Mouse (Mus musculus) cerebellum, adult 2 months (tissue): ENCODE results near the gene Gm19345. TPM values are rescaled to one million over a fixed set of nuclear protein-coding genes. Genes with fewer than 3 reads are reported as not detected.
A peak's percentile ranks its signal among the peaks of the same experiment; 100 is the strongest.

Experiments
- DNase-seq, 2 experiments: peaks; one replicate each; pipeline ENCODE4 v3.0.0; 2021
- H3K27ac ChIP-seq: fragments of 200-500 bp; 2 replicates; pipeline ENCODE4 v1.5.1; 2012; ENCODE audit warnings: low read length, control low read depth, inconsistent platforms; ENCODE audit not compliant: insufficient read depth
- H3K27me3 ChIP-seq: fragments of 200-500 bp; 2 replicates; pipeline ENCODE4 v1.6.1; 2012; ENCODE audit warnings: inconsistent platforms, mild to moderate bottlenecking, low read length, moderate library complexity; ENCODE audit not compliant: control insufficient read depth, insufficient read depth
- H3K4me1 ChIP-seq: fragments of 200-500 bp; 2 replicates; pipeline ENCODE4 v1.6.1; 2011; ENCODE audit warnings: low read length; ENCODE audit not compliant: control insufficient read depth, insufficient read depth
- H3K4me3 ChIP-seq: fragments of 200-500 bp; replicated peaks from 2 replicates; pipeline ENCODE3; 2011; ENCODE audit warnings: mild to moderate bottlenecking, low read depth, low read length, control low read depth; ENCODE audit not compliant: insufficient read depth
- CTCF ChIP-seq: fragments of 200-500 bp; IDR thresholded peaks from 2 replicates; pipeline ENCODE4 v1.5.1; 2011; ENCODE audit warnings: low read depth, mild to moderate bottlenecking, control low read depth, low read length, moderate library complexity, borderline replicate concordance; ENCODE audit not compliant: insufficient read depth
- POLR2A ChIP-seq: fragments of 200-500 bp; IDR thresholded peaks from 2 replicates; pipeline ENCODE4 v1.6.1; 2011; ENCODE audit warnings: low read length, control low read depth, borderline replicate concordance; ENCODE audit not compliant: insufficient read depth
- WGBS: fragments of 180-500 bp; shearing (Covaris S2); methylation state at CpG from one replicate; pipeline ENCODE4 v1.1.7; 2018; 5-methylcytosine and 5-hydroxymethylcytosine counted together
- polyA plus RNA-seq: library from polyadenylated mRNA; depleted of rRNA; stranded (reverse); fragments of >200 nt; gene quantifications from 2 replicates; pipeline ENCODE4 v1.2.3, GENCODE M21; 2012; rRNA removed

Gene Gm19345
- polyA plus RNA-seq, 1 experiment, result 8.2 TPM

DNA sequence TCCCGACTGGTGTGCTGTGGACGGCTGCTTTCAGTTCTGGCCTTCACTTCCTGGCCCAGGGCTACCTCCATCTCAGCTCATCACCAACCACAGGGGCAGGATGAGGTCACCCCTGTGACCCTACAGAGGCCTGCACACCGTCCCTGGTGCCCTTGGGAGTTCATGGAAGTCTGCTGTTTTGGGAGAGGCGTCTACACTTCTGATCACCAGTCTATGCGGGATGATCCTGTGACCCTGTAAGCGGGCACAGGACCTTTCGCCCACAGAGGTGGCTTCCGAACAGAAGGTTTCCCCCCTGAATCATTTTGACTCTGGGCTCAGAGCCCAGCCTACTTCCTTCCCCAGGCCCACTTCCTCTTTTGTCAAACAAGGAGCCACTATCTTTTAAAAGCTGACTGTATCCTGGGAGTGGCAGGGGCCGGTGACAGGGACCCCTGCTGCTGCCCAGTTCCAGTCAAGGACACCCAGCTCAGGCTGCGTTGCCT is 19.4 kb downstream of the Gm19345 start:
- 65% methylated on average over 10 of the region's 10 CpGs for WGBS
- Histone ChIP-seq H3K27me3 (no peaks in the 10 kb centered on the region), H3K27ac (no peak overlapping the region), H3K4me1 (no peaks in the 10 kb centered on the region), H3K4me3 (no peak overlapping the region)
- TF ChIP-seq CTCF (no peak), POLR2A (no peak)
- DNase-seq, result no peak

DNA sequence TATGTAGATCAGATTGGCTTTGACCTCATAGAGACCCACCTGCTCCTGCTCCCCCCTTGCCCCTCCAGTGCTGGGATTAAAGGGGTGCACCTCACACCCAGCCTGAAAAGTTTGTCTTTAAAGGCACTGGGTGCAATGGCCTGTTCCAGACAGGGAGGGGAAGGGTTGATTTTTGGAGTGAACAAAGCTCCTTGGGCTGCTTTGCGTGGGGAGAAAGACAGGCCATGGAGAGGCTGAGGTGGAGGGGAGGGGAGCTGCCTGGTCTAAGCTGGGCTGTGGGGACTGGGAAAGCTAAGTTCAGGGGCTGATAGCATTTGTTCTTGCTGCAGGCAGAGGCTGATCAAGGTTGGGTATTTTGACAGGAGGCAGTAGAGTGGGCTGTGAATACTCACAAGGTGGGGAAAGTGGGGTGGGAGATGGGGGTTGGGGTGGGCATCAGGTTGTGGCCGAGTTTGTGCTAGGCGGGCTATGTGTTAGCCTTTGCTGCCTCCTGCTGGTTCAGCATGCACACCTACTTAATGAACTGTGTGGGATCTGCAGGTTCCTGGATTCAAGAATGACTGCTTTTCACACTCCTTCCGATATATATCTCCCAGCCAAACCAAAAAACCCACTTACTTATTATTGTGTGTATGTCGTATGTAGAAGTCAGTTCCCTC is 20.3 kb downstream of the Gm19345 start:
- TF ChIP-seq POLR2A (no peak), CTCF (peak; percentile 30; the same call in 1 of the 2 replicates)
- WGBS, result 53% methylated on average over 5 of the region's 5 CpGs
- DNase-seq, result no peak
- Histone ChIP-seq H3K27ac (no peak overlapping the region), H3K4me3 (no peak overlapping the region), H3K4me1 (no peaks in the 10 kb centered on the region), H3K27me3 (no peaks in the 10 kb centered on the region)

DNA sequence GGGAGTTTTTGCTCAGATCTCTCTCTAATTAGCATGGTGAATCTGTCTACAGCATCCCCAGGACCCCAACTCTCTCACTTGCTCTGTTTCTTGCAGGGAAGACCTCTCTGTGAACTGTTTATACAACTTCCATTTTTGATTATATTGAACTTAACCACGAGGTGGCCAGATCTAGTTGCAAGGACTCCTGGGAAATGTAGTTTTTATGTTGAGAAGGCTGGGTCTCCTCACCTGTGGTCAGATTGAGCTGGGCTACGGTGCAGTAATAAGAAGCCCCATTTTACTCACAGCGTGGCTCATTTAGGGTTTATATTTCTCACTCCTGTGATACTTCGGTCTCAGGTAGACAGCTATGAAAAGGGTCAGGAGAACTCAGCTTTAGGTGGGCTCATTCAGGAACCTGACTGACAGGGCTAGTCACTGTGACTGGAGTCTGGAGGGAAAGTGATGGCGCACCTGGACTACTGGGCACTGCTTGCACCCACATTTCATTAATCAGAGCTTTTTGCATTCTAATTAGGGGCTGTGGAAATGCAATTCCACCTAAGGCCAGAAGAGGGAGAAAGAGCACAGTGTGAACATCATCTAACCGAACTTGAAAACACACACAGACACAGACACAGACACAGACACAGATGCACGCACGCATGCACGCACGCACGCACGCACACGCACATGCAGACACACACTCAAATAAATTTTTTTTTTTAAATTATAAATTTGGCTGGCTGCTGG is 24.3 kb downstream of the Gm19345 start:
- TF ChIP-seq CTCF, result peak; percentile 48
- no peak for TF ChIP-seq POLR2A
- Histone ChIP-seq H3K27me3 (no peaks in the 10 kb centered on the region), H3K4me3 (no peak overlapping the region), H3K4me1 (no peaks in the 10 kb centered on the region), H3K27ac (no peak overlapping the region)
- peak; percentile 12 to 13 for DNase-seq
- 43% methylated on average over 13 of the region's 13 CpGs for WGBS

DNA sequence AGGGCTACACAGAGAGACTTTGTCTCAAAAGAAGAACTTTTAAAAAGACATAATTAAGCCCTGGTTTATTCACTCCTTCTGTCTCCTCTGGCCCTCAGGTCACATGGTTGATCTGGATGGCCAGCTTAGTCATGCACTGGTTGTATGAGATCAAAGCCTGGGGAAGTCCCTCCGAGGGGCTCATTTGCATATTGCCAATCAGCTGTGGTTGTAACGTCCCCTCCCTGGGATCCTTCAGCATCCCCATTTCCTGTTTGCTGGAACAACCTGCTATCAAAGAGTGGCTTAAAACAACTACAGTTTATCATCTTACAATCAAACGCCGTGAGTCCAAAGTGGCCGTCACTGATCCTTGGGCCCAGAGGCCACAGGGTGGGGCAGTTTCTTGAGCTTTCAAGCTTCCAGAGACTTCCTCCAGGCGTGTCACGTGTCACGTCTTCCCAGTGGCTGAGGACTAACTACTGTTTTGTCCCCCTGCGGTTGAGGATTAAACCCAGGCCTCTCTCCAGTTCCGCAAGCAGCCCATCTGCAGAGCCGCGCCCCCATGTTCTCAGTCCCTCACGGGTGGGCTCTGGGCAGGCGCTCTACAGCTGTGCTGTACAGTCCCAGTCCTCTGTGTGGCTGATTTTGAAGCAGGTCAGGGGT is 25.1 kb downstream of the Gm19345 start:
- Histone ChIP-seq H3K4me1 (no peaks in the 10 kb centered on the region), H3K27me3 (no peaks in the 10 kb centered on the region), H3K4me3 (no peak overlapping the region), H3K27ac (no peak overlapping the region)
- DNase-seq, result no peak
- TF ChIP-seq CTCF, result no peak
- no peak for TF ChIP-seq POLR2A
- whole genome bisulfite sequencing, result 60% methylated on average over 14 of the region's 14 CpGs

DNA sequence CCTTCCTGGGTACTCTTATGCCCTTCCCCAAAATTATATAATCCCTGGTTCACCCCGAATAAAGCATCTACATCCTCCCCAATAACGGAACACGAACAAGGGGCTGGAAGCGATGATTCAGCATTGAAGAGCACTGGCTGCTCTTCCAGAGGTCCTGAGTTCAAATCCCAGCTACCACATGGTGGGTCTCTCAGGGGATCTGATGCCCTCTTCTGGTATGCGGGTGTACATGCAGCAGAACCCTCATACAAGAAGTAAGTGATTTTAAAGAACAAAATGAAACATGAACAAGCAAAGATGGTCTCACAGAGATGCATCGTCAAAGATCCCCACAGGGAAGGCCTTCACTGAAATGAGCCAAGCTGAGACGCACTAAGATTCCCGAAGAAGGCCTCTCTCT is 29.0 kb downstream of the Gm19345 start:
- WGBS, result 74% methylated on average over 8 of the region's 8 CpGs
- no peak overlapping the region for H3K27ac ChIP-seq
- TF ChIP-seq POLR2A (no peak), CTCF (no peak)
- no peak for DNase-seq
- no peaks in the 10 kb centered on the region for H3K4me1 ChIP-seq
- H3K27me3 ChIP-seq, result no peaks in the 10 kb centered on the region; the same call in 1 of the 2 replicates
- no peak overlapping the region for H3K4me3 ChIP-seq

DNA sequence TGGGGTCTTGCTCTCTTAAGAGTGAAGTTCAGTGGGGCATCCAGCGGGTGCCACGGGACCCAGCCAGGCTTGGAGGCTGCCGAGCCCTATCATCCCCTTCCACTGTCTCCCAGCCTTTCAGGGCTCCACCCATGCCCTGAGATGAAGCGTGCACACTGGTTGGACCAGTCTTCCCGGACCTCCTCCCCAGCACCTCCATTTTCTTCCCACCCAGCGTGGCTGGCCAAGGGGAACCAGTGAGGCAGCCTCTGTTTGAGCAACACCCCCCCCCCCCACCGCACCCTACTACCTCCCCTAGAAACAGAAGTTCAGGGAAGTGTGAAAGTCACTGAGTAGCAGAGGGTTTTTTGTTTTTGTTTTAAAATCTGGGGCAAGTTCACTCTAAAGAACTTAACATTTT is 36.0 kb downstream of the Gm19345 start, which contains the start of gene Ceacam19:
Gene Ceacam19, minus strand, starts transcription at position 117 of the 400 bp plus-strand sequence.
- Histone ChIP-seq H3K27me3 (no peaks in the 10 kb centered on the region; the same call in 1 of the 2 replicates), H3K27ac (no peak within 1 kb of the TSS), H3K4me3 (no peak within 1 kb of the TSS), H3K4me1 (no peaks in the 10 kb centered on the region)
- no peak for DNase-seq
- TF ChIP-seq CTCF (no peak), POLR2A (no peak)
- WGBS, result 62% methylated on average over 7 of the region's 7 CpGs

DNA sequence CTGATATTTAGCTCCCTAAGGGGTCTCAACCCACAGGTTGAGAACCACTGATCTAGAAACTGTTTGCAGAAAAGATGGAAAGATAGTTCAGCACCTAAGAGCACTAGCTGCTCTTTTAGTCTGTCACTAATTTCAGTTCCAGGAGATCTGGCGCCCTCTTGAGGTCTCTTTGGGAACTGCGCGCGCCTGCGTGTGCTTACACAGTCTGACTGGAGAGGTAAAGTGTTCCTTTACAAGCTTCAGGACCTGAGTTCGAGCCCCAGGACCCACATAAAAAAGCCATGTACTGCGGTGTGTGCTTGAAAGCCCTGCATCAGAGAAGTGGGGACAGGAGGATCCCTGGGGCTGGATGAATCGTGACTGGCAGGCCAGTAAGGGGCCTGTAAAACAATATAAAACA is 38.1 kb downstream of the Gm19345 start:
- no peak for TF ChIP-seq POLR2A
- peak; percentile 20; the same call in 1 of the 2 replicates for TF ChIP-seq CTCF
- Histone ChIP-seq H3K27ac (no peak overlapping the region), H3K4me3 (no peak overlapping the region), H3K4me1 (no peaks in the 10 kb centered on the region), H3K27me3 (no peaks in the 10 kb centered on the region; the same call in 1 of the 2 replicates)
- no peak for DNase-seq
- 50% methylated on average over 8 of the region's 8 CpGs for WGBS

Other genes starting within 250 kb of the Gm19345 start
- 151 and 152 TPM in 2 replicates for gene Clasrp, start 247.5 kb upstream of the Gm19345 start, polyA plus RNA-seq
- gene Relb, start 222.6 kb upstream of the Gm19345 start, polyA plus RNA-seq, result 4.7 and 5.8 TPM in 2 replicates
- 158 and 159 TPM in 2 replicates for gene Clptm1, start 187.0 kb upstream of the Gm19345 start, polyA plus RNA-seq
- gene Apoc2, start 174.1 kb upstream of the Gm19345 start, polyA plus RNA-seq, result not detected in 2 replicates
- gene Gm44805, start 170.6 kb upstream of the Gm19345 start, polyA plus RNA-seq, result not detected in 2 replicates
- gene Apoc4, start 170.5 kb upstream of the Gm19345 start, polyA plus RNA-seq, result not detected in 2 replicates
- 5.1 and 6.6 TPM in 2 replicates for gene Apoc1, start 159.3 kb upstream of the Gm19345 start, polyA plus RNA-seq
- gene Apoe, start 152.8 kb upstream of the Gm19345 start, polyA plus RNA-seq, result 2,800 and 2,936 TPM in 2 replicates
- 125 TPM in 2 replicates for gene Tomm40, start 136.6 kb upstream of the Gm19345 start, polyA plus RNA-seq
- gene Nectin2, start 101.5 kb upstream of the Gm19345 start, polyA plus RNA-seq, result 8.9 and 9.3 TPM in 2 replicates
- 24.7 and 25.3 TPM in 2 replicates for gene Bcam, start 81.0 kb upstream of the Gm19345 start, polyA plus RNA-seq
- not detected in 2 replicates for gene Cblc, start 55.2 kb upstream of the Gm19345 start, polyA plus RNA-seq
- 0.80 and 0.84 TPM in 2 replicates for gene Bcl3, start 29.2 kb upstream of the Gm19345 start, polyA plus RNA-seq
- gene Ceacam16, start 9.3 kb downstream of the Gm19345 start, polyA plus RNA-seq, result 0.21 and 0.74 TPM in 2 replicates
- gene Ceacam19, start 36.0 kb downstream of the Gm19345 start, polyA plus RNA-seq, result not detected in 2 replicates
- 7.4 and 7.5 TPM in 2 replicates for gene Pvr, start 69.2 kb downstream of the Gm19345 start, polyA plus RNA-seq
- gene Igsf23, start 98.8 kb downstream of the Gm19345 start, polyA plus RNA-seq, result not detected in 2 replicates
- not detected in 2 replicates for gene Ceacam20, start 113.4 kb downstream of the Gm19345 start, polyA plus RNA-seq
- gene Nlrp9b, start 139.5 kb downstream of the Gm19345 start, polyA plus RNA-seq, result not detected in 2 replicates
- not detected in 2 replicates for gene Vmn1r91, start 247.7 kb downstream of the Gm19345 start, polyA plus RNA-seq